Mouse (Mus musculus) cerebellum, adult 2 months (tissue): ENCODE measurements around the gene Cyp1a2.

ENCODE experiments used
- CTCF ChIP-seq: fragments of 200-500 bp; IDR thresholded peaks from 2 replicates; pipeline ENCODE4 v1.5.1; 2011; ENCODE audit warnings: low read depth, mild to moderate bottlenecking, control low read depth, low read length, moderate library complexity, borderline replicate concordance; ENCODE audit not compliant: insufficient read depth
- POLR2A ChIP-seq: fragments of 200-500 bp; IDR thresholded peaks from 2 replicates; pipeline ENCODE4 v1.6.1; 2011; ENCODE audit warnings: low read length, control low read depth, borderline replicate concordance; ENCODE audit not compliant: insufficient read depth

DNA sequence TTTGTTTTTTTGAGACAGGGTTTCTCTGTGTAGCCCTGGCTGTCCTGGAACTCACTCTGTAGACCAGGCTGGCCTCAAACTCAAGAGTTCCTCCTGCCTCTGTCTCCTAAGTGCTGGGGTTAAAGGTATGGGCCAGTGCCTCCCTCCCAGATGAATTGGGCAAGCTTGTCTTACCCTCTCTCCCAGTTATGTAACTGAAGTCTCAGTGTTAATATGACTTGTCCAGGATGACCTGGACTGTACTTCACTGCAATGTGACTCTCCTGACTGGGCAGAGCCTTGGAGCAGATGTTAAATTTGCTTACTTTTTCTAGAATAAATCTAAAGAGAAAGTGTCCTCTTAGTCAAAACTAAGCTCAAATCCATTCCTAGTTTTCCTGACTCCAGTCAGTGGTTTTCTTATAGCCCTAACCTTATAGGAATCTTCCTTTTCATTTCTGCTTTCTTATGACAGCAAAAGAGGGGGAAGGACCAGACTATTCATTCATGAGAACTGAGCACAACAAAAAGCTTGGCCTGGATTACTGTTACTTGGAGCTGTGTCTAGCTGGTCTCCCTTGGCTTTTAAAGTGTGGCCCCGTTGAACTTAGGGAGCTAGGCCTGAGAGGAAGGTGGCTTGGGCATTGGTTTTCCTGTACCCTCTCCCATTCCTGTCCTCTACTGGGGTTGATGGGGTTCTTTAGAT lies 15.1 kb upstream of the Cyp1a2 start:
- TF ChIP-seq CTCF, result no peak
- no peak for TF ChIP-seq POLR2A
